Mouse (Mus musculus): ENCODE data around the gene Gm20388. TPM values are rescaled to one million over a fixed set of nuclear protein-coding genes. Genes with fewer than 3 reads are reported as not detected.

Gene Gm20388
- polyA plus RNA-seq, 1 experiment from 2014 or later: 5.3 TPM

GRCm38 (mm10) chr8:120178124-120178514 lies 267.5 kb downstream of the Gm20388 start:
- Histone ChIP-seq H3K9ac (ENCODE audit: low read depth, low read length) (no peak overlapping the region), H3K4me3 (ENCODE audit: low read depth, low read length) (no peak overlapping the region)
- 11% methylated on average over 10 of the region's 10 CpGs for WGBS

GRCm38 (mm10) chr8:120179027-120179431 lies 268.4 kb downstream of the Gm20388 start:
- peak; percentile 92 for DNase-seq (ENCODE audit: low spot score)
- ATAC-seq (replicated peaks; ENCODE audit: low FRiP score): peak; percentile 62
- Histone ChIP-seq H3K27me3 (replicated peaks; ENCODE audit: control insufficient read depth, insufficient read depth, low read length) (peaks cover 37% of the 10 kb centered on the region), H3K27ac (ENCODE audit: low read depth, low read length) (no peak overlapping the region), H3K9ac (ENCODE audit: low read depth, low read length) (no peak overlapping the region), H3K4me3 (ENCODE audit: low read depth, low read length) (no peak overlapping the region), H3K9me3 (ENCODE audit: control insufficient read depth, low read length) (no peaks in the 10 kb centered on the region), H3K4me2 (peak overlapping the region; percentile 46), H3K36me3 (ENCODE audit: control insufficient read depth, insufficient read depth, low read length) (no peaks in the 10 kb centered on the region), H3K4me1 (replicated peaks; ENCODE audit: control insufficient read depth, insufficient read depth, low read length) (peaks cover 16% of the 10 kb centered on the region)
- 0% methylated on average over 10 of the region's 10 CpGs for WGBS

More at GRCm38 (mm10) chr8:120178124-120178514, 267.5 kb downstream of the Gm20388 start:
- DNase-seq (ENCODE audit: low spot score): no peak
- Histone ChIP-seq H3K36me3 (ENCODE audit: control insufficient read depth, insufficient read depth, low read length) (no peaks in the 10 kb centered on the region), H3K9me3 (ENCODE audit: control insufficient read depth, low read length) (no peaks in the 10 kb centered on the region), H3K27me3 (replicated peaks; ENCODE audit: control insufficient read depth, insufficient read depth, low read length) (peaks cover 37% of the 10 kb centered on the region), H3K4me1 (replicated peaks; ENCODE audit: control insufficient read depth, insufficient read depth, low read length) (peaks cover 16% of the 10 kb centered on the region), H3K27ac (ENCODE audit: low read depth, low read length) (no peak overlapping the region), H3K4me2 (no peak overlapping the region; the same call in 1 of the 2 replicates)
- no peak for ATAC-seq (replicated peaks; ENCODE audit: low FRiP score)

GRCm38 (mm10) chr8:120180445-120180970 lies 269.9 kb downstream of the Gm20388 start:
- no peaks in the 10 kb centered on the region for H3K36me3 ChIP-seq (ENCODE audit: control insufficient read depth, insufficient read depth, low read length)
- H3K27ac ChIP-seq (ENCODE audit: low read depth, low read length): no peak overlapping the region
- 50% methylated on average over 7 of the region's 7 CpGs for WGBS
- H3K4me1 ChIP-seq (replicated peaks; ENCODE audit: control insufficient read depth, insufficient read depth, low read length): peaks cover 19% of the 10 kb centered on the region
- no peak for ATAC-seq (replicated peaks; ENCODE audit: low FRiP score)
- no peak overlapping the region for H3K4me2 ChIP-seq
- no peaks in the 10 kb centered on the region for H3K9me3 ChIP-seq (ENCODE audit: control insufficient read depth, low read length)
- peaks cover 27% of the 10 kb centered on the region for H3K27me3 ChIP-seq (replicated peaks; ENCODE audit: control insufficient read depth, insufficient read depth, low read length)
- H3K9ac ChIP-seq (ENCODE audit: low read depth, low read length): no peak overlapping the region
- no peak overlapping the region for H3K4me3 ChIP-seq (ENCODE audit: low read depth, low read length)
- DNase-seq (ENCODE audit: low spot score): no peak

- 72% methylated on average over 5 of the region's 5 CpGs for WGBS
- no peak for ATAC-seq (replicated peaks; ENCODE audit: low FRiP score)
Observed at GRCm38 (mm10) chr8:120181274-120181673, 270.6 kb downstream of the Gm20388 start.

GRCm38 (mm10) chr8:120181861-120182414 lies 271.3 kb downstream of the Gm20388 start:
- Histone ChIP-seq H3K9me3 (ENCODE audit: control insufficient read depth, low read length) (no peaks in the 10 kb centered on the region), H3K4me3 (ENCODE audit: low read depth, low read length) (no peak overlapping the region), H3K9ac (ENCODE audit: low read depth, low read length) (no peak overlapping the region), H3K27ac (ENCODE audit: low read depth, low read length) (no peak overlapping the region), H3K27me3 (replicated peaks; ENCODE audit: control insufficient read depth, insufficient read depth, low read length) (peaks cover 16% of the 10 kb centered on the region), H3K36me3 (ENCODE audit: control insufficient read depth, insufficient read depth, low read length) (no peaks in the 10 kb centered on the region), H3K4me1 (replicated peaks; ENCODE audit: control insufficient read depth, insufficient read depth, low read length) (peaks cover 16% of the 10 kb centered on the region), H3K4me2 (no peak overlapping the region)
- no peak for DNase-seq (ENCODE audit: low spot score)
- ATAC-seq (replicated peaks; ENCODE audit: low FRiP score): no peak
- WGBS: 64% methylated on average over 4 of the region's 4 CpGs

More at GRCm38 (mm10) chr8:120181274-120181673, 270.6 kb downstream of the Gm20388 start:
- peaks cover 19% of the 10 kb centered on the region for H3K4me1 ChIP-seq (replicated peaks; ENCODE audit: control insufficient read depth, insufficient read depth, low read length)
- H3K4me3 ChIP-seq (ENCODE audit: low read depth, low read length): no peak overlapping the region
- no peak overlapping the region for H3K27ac ChIP-seq (ENCODE audit: low read depth, low read length)
- H3K4me2 ChIP-seq: no peak overlapping the region
- no peaks in the 10 kb centered on the region for H3K9me3 ChIP-seq (ENCODE audit: control insufficient read depth, low read length)
- H3K27me3 ChIP-seq (replicated peaks; ENCODE audit: control insufficient read depth, insufficient read depth, low read length): peaks cover 23% of the 10 kb centered on the region
- DNase-seq (ENCODE audit: low spot score): no peak
- H3K36me3 ChIP-seq (ENCODE audit: control insufficient read depth, insufficient read depth, low read length): no peaks in the 10 kb centered on the region
- no peak overlapping the region for H3K9ac ChIP-seq (ENCODE audit: low read depth, low read length)

GRCm38 (mm10) chr8:120184366-120184765 lies 273.7 kb downstream of the Gm20388 start:
- ATAC-seq (replicated peaks; ENCODE audit: low FRiP score) (no peak), DNase-seq (ENCODE audit: low spot score) (no peak)
- H3K4me1 ChIP-seq (replicated peaks; ENCODE audit: control insufficient read depth, insufficient read depth, low read length): peaks cover 3% of the 10 kb centered on the region
- H3K9ac ChIP-seq (ENCODE audit: low read depth, low read length): no peak overlapping the region
- H3K27ac ChIP-seq (ENCODE audit: low read depth, low read length): no peak overlapping the region
- 36% methylated on average over 9 of the region's 9 CpGs for WGBS
- no peak overlapping the region for H3K4me3 ChIP-seq (ENCODE audit: low read depth, low read length)
- H3K27me3 ChIP-seq (replicated peaks; ENCODE audit: control insufficient read depth, insufficient read depth, low read length): no peaks in the 10 kb centered on the region
- H3K4me2 ChIP-seq: no peak overlapping the region
- H3K36me3 ChIP-seq (ENCODE audit: control insufficient read depth, insufficient read depth, low read length): no peaks in the 10 kb centered on the region
- no peaks in the 10 kb centered on the region for H3K9me3 ChIP-seq (ENCODE audit: control insufficient read depth, low read length)

GRCm38 (mm10) chr8:120184850-120185792 lies 274.5 kb downstream of the Gm20388 start:
- H3K4me2 ChIP-seq: peak overlapping the region; percentile 1; the same call in 1 of the 2 replicates
- peaks cover 3% of the 10 kb centered on the region for H3K4me1 ChIP-seq (replicated peaks; ENCODE audit: control insufficient read depth, insufficient read depth, low read length)
- whole genome bisulfite sequencing: 46% methylated on average over 17 of the region's 17 CpGs
- H3K9me3 ChIP-seq (ENCODE audit: control insufficient read depth, low read length): no peaks in the 10 kb centered on the region
- H3K27me3 ChIP-seq (replicated peaks; ENCODE audit: control insufficient read depth, insufficient read depth, low read length): no peaks in the 10 kb centered on the region
- ATAC-seq (replicated peaks; ENCODE audit: low FRiP score): no peak
- H3K36me3 ChIP-seq (ENCODE audit: control insufficient read depth, insufficient read depth, low read length): no peaks in the 10 kb centered on the region
- no peak overlapping the region for H3K27ac ChIP-seq (ENCODE audit: low read depth, low read length)
- no peak overlapping the region for H3K9ac ChIP-seq (ENCODE audit: low read depth, low read length)
- no peak for DNase-seq (ENCODE audit: low spot score)
- no peak overlapping the region for H3K4me3 ChIP-seq (ENCODE audit: low read depth, low read length)

- DNase-seq (ENCODE audit: low spot score) (no peak), ATAC-seq (replicated peaks; ENCODE audit: low FRiP score) (no peak)
- Histone ChIP-seq H3K4me2 (no peak overlapping the region), H3K9me3 (ENCODE audit: control insufficient read depth, low read length) (no peaks in the 10 kb centered on the region), H3K36me3 (ENCODE audit: control insufficient read depth, insufficient read depth, low read length) (no peaks in the 10 kb centered on the region), H3K27me3 (replicated peaks; ENCODE audit: control insufficient read depth, insufficient read depth, low read length) (no peaks in the 10 kb centered on the region), H3K27ac (ENCODE audit: low read depth, low read length) (no peak overlapping the region), H3K4me3 (ENCODE audit: low read depth, low read length) (no peak overlapping the region), H3K4me1 (replicated peaks; ENCODE audit: control insufficient read depth, insufficient read depth, low read length) (peaks cover 3% of the 10 kb centered on the region), H3K9ac (ENCODE audit: low read depth, low read length) (no peak overlapping the region)
- 56% methylated on average over 8 of the region's 8 CpGs for WGBS
Observed at GRCm38 (mm10) chr8:120186454-120186853, 275.8 kb downstream of the Gm20388 start.
